Mouse (Mus musculus): ENCODE measurements at regions not wholly inside any gene's neighbourhood (a gene's known extent, or its start where the extent isn't known, plus 50 kb on each side); places are given as distances from the start of the nearest gene placed in this dataset.

- no peak for DNase-seq
- intact Hi-C loops (cut with DNase I): no loop called here
These were observed 215.9 kb upstream of the Dio3 start for GRCm38 (mm10) chr12:110063013-110063412.

- DNase-seq: no peak
- intact Hi-C loops (cut with DNase I): no loop called here
These were observed 212.4 kb upstream of the Dio3 start for GRCm38 (mm10) chr12:110066361-110066885.

- DNase-seq: no peak
- intact Hi-C loops (cut with DNase I): no loop called here
These were observed 208.4 kb upstream of the Dio3 start for GRCm38 (mm10) chr12:110070506-110070905.

- no peak for DNase-seq
- intact Hi-C loops (cut with DNase I): no loop called here
These were observed 207.0 kb upstream of the Dio3 start for GRCm38 (mm10) chr12:110071823-110072222.

- intact Hi-C loops (cut with DNase I): no loop called here
- no peak for DNase-seq
These were observed 203.9 kb upstream of the Dio3 start for GRCm38 (mm10) chr12:110074921-110075320.

- intact Hi-C loops (cut with DNase I): no loop called here
- no peak for DNase-seq
These were observed 201.5 kb upstream of the Dio3 start for GRCm38 (mm10) chr12:110077211-110077884.

- DNase-seq: peak; percentile 50 to 67
- intact Hi-C loops (cut with DNase I): no loop called here
These were observed 200.8 kb upstream of the Dio3 start for GRCm38 (mm10) chr12:110078081-110078505.

- intact Hi-C loops (cut with DNase I): no loop called here
- no peak for DNase-seq
These were observed 196.8 kb upstream of the Dio3 start for GRCm38 (mm10) chr12:110081831-110082615.

GRCm38 (mm10) chr12:110082921-110083320 is 195.9 kb upstream of the Dio3 start:
- intact Hi-C loops (cut with DNase I): no loop called here
- DNase-seq: no peak

GRCm38 (mm10) chr12:110083471-110083870 is 195.4 kb upstream of the Dio3 start:
- intact Hi-C loops (cut with DNase I): no loop called here
- no peak for DNase-seq

- intact Hi-C loops (cut with DNase I): no loop called here
- DNase-seq: no peak
These were observed 191.9 kb upstream of the Dio3 start for GRCm38 (mm10) chr12:110086921-110087320.

- DNase-seq: peak in 1 of 2 experiments; percentile 24
- intact Hi-C loops (cut with DNase I): no loop called here
These were observed 191.1 kb upstream of the Dio3 start for GRCm38 (mm10) chr12:110087812-110088211.

GRCm38 (mm10) chr12:110102186-110102585 is 176.7 kb upstream of the Dio3 start:
- intact Hi-C loops (cut with DNase I): no loop called here
- DNase-seq: no peak

- intact Hi-C loops (cut with DNase I): no loop called here
- DNase-seq: peak; percentile 24 to 38
These were observed 166.7 kb upstream of the Dio3 start for GRCm38 (mm10) chr12:110112051-110112722.

- intact Hi-C loops (cut with DNase I): no loop called here
- DNase-seq: peak; percentile 17 to 22
These were observed 166.2 kb upstream of the Dio3 start for GRCm38 (mm10) chr12:110112723-110113105.

- DNase-seq: no peak
- intact Hi-C loops (cut with DNase I): no loop called here
These were observed 158.7 kb upstream of the Dio3 start for GRCm38 (mm10) chr12:110120141-110120540.

- intact Hi-C loops (cut with DNase I): no loop called here
- no peak for DNase-seq
These were observed 155.9 kb upstream of the Dio3 start for GRCm38 (mm10) chr12:110122976-110123375.

- intact Hi-C loops (cut with DNase I): no loop called here
- DNase-seq: no peak
These were observed 152.3 kb upstream of the Dio3 start for GRCm38 (mm10) chr12:110126525-110126924.

GRCm38 (mm10) chr12:110145379-110145778 is 133.5 kb upstream of the Dio3 start:
- intact Hi-C loops (cut with DNase I): no loop called here
- no peak for DNase-seq

- DNase-seq: no peak
- intact Hi-C loops (cut with DNase I): no loop called here
These were observed 124.5 kb upstream of the Dio3 start for GRCm38 (mm10) chr12:110154225-110154962.

- DNase-seq: no peak
- intact Hi-C loops (cut with DNase I): no loop called here
These were observed 123.9 kb upstream of the Dio3 start for GRCm38 (mm10) chr12:110154963-110155325.

Measured in heart, postnatal 36 days (tissue).